Mouse (Mus musculus): ENCODE measurements around the gene 2900026A02Rik.

DNA sequence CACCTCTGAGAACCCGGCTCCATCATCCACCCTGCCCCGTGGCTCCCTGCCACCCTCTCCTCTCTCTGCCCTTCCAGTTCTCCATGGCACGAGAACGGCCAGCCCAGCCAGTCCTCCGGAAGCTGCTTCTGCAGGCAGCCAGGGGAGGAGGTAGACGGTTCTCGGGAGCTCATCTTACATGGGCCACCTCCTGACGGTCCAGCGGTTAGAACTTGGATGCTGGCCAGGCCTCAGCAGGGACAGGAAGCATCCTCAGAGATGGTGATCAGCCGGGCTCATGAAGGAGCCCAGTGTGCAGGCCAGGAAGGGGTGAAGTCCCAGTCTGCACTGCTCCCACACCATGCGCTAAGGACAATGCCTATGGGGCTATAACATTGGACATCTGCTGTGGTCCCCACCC lies 6.6 kb downstream of the 2900026A02Rik start:
- TF ChIP-seq HCFC1 (IDR thresholded peaks at IDR 0.05; ENCODE audit: borderline replicate concordance, insufficient read depth, low read length) (no peak), CHD2 (IDR thresholded peaks at IDR 0.05; ENCODE audit: low read depth, low read length) (no peak), ZC3H11A (IDR thresholded peaks at IDR 0.05; ENCODE audit: borderline replicate concordance, low read depth, low read length) (no peak), ZNF384 (IDR thresholded peaks at IDR 0.05; ENCODE audit: low read depth, low read length) (no peak)

All from ES-E14 (cell line).